Mouse (Mus musculus) erythroblast, embryonic 14.5 days (primary cell): ENCODE measurements at regions not wholly inside any gene's neighbourhood (a gene's known extent, or its start where the extent isn't known, plus 50 kb on each side); places are given as distances from the start of the nearest gene placed in this dataset.

Experiments used
- GATA1 ChIP-seq: IDR thresholded peaks from 2 replicates; pipeline ENCODE4 v1.6.1; 2012; ENCODE audit warnings: low read length, inconsistent platforms, mixed read lengths
- TAL1 ChIP-seq: IDR thresholded peaks from 3 replicates; pipeline ENCODE4 v1.6.1; 2012; ENCODE audit warnings: low read length, inconsistent platforms, mixed read lengths

- TF ChIP-seq GATA1 (no peak), TAL1 (no peak)
Observed at GRCm38 (mm10) chr4:62850526-62850925, 114.8 kb upstream of the Zfp618 start.
